Mouse (Mus musculus) kidney, postnatal 0 days (tissue): ENCODE measurements at regions not wholly inside any gene's neighbourhood (a gene's known extent, or its start where the extent isn't known, plus 50 kb on each side); places are given as distances from the start of the nearest gene placed in this dataset.

ENCODE experiments used
- ATAC-seq: fragments of 200-750 bp; cut with Nextera tagmentation; replicated peaks from 2 replicates; pipeline ENCODE4 v1.8.0; 2017; ENCODE audit warnings: low read depth, moderate number of reproducible peaks, moderate TSS enrichment, moderate library complexity; ENCODE audit not compliant: low FRiP score
- DNase-seq: peaks from one replicate; pipeline ENCODE4 v3.0.0-alpha.2; 2016; ENCODE audit warnings: low spot score
- H3K27ac ChIP-seq: fragments of 300-500 bp; sonication (generic); 2 replicates; pipeline ENCODE4 v1.5.1; 2014; ENCODE audit warnings: mild to moderate bottlenecking
- H3K27me3 ChIP-seq: fragments of 300-500 bp; sonication (generic); 2 replicates; pipeline ENCODE4 v1.6.1; 2014; ENCODE audit warnings: low read length, mixed read lengths; ENCODE audit not compliant: insufficient read depth
- H3K36me3 ChIP-seq: fragments of 300-500 bp; sonication (generic); 2 replicates; pipeline ENCODE4 v1.6.1; 2014; ENCODE audit warnings: low read length, mixed read lengths; ENCODE audit not compliant: insufficient read depth
- H3K4me1 ChIP-seq: fragments of 300-500 bp; sonication (generic); replicated peaks from 2 replicates; pipeline ENCODE4 v1.6.1; 2014; ENCODE audit warnings: antibody characterized with exemption, low read length, mixed read lengths; ENCODE audit not compliant: insufficient read depth
- H3K4me2 ChIP-seq: fragments of 300-500 bp; sonication (generic); 2 replicates; pipeline ENCODE4 v1.6.1; 2014; ENCODE audit warnings: mild to moderate bottlenecking, low read length, moderate library complexity, mixed read lengths
- H3K4me3 ChIP-seq: fragments of 300-500 bp; sonication (generic); replicated peaks from 2 replicates; pipeline ENCODE4 v1.5.1; 2014; ENCODE audit warnings: low read depth, low read length
- H3K9ac ChIP-seq: fragments of 300-500 bp; sonication (generic); 2 replicates; pipeline ENCODE4 v1.6.1; 2014; ENCODE audit warnings: low read depth, low read length
- H3K9me3 ChIP-seq: fragments of 300-500 bp; sonication (generic); replicated peaks from 2 replicates; pipeline ENCODE4 v1.6.1; 2016; ENCODE audit warnings: low read length, inconsistent platforms, mixed read lengths
- CTCF ChIP-seq: IDR thresholded peaks from 2 replicates; pipeline ENCODE4 v1.5.1; 2016; ENCODE audit warnings: antibody characterized with exemption, low read depth, mild to moderate bottlenecking, moderate library complexity
- WGBS: fragments of 180-500 bp; shearing (Covaris S2); extraction: QIAGEN DNeasy Blood & Tissue Kit; methylation state at CpG from one replicate; pipeline ENCODE4 v1.1.7; 2014; 5-methylcytosine and 5-hydroxymethylcytosine counted together

DNA sequence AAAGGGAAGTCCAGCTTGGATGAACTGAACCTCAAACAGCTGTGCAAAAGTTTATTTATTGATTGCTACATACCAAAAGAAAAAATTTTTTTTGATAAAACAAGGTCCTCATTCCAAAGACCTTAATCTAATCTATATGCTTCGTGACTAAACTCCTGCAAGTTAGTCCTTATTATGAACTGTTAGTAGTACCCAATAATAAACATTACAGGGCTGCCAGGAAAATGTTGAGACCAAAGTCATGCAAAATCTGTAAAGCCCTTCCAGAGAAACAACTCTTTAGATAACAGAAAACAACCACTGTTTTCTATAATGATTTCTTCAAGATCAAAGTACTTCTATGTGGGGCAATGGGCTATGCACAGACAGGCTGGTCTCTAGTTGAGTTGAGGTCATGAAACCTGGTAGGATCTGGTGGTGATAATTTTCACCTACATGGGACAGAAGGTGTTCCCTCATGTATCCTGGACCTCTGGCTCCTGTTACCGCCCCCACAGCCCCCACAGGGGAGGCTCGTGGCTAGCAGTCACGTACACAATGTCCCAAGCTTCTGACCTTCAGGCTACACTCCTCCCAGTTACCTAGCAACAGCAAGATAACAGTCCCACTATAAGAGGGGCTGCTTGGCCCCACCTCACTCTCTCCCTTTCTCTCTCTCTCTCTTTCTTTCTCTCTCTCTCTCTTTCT, 76.4 kb upstream of the Cep85l start:
- Histone ChIP-seq H3K36me3 (no peaks in the 10 kb centered on the region), H3K4me2 (no peak overlapping the region), H3K27me3 (no peaks in the 10 kb centered on the region), H3K4me1 (no peaks in the 10 kb centered on the region), H3K9me3 (no peaks in the 10 kb centered on the region), H3K27ac (no peak overlapping the region), H3K4me3 (no peak overlapping the region), H3K9ac (no peak overlapping the region)
- TF ChIP-seq CTCF: no peak
- ATAC-seq: no peak
- 59% methylated on average over 4 of the region's 4 CpGs for WGBS
- DNase-seq: no peak

DNA sequence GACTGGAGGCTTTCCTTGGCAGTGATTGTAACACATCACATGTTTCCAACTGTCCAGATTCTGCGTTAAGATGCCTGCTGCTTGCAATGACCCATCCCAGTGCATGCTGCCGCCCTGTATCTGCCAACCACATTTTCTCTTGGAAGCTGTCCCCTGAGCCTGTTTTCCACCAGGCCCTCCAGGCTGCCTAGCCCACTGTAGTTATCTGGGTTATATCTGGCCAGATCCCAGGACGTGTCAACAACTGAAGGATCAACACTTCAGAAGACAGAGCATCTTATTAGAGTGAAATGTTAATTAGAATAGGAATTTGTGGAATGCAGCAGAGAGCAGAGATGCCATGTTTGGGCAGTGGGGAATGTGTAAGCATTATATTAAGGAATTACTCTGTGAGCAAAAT, 65.0 kb upstream of the Cep85l start:
- Histone ChIP-seq H3K36me3 (no peaks in the 10 kb centered on the region), H3K9me3 (no peaks in the 10 kb centered on the region), H3K4me3 (no peak overlapping the region), H3K4me2 (no peak overlapping the region), H3K4me1 (no peaks in the 10 kb centered on the region), H3K9ac (no peak overlapping the region), H3K27ac (no peak overlapping the region), H3K27me3 (no peaks in the 10 kb centered on the region)
- no peak for ATAC-seq
- no peak for TF ChIP-seq CTCF
- no peak for DNase-seq
- 61% methylated on average over 3 of the region's 3 CpGs for WGBS

DNA sequence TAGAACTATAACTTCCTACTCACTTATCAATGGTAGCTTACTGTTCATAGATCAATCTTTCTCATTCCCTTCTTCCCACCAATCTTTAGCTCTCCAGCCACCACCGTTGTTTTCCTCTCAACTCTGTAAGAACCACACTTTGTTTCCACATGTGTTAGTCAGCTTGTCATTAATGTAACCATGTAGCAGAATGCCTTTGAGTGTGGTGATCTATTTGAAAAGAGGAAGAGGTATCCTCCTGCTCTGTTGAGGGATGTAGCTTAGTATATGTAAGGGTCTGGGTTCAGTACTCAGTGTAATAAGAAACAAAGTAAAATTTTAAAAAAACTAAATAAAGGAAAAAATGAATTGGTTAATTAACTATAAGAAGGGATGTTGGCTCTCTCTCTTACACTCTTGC, 63.7 kb upstream of the Cep85l start:
- Histone ChIP-seq H3K36me3 (no peaks in the 10 kb centered on the region), H3K9ac (no peak overlapping the region), H3K4me2 (no peak overlapping the region), H3K4me3 (no peak overlapping the region), H3K9me3 (no peaks in the 10 kb centered on the region), H3K27me3 (no peaks in the 10 kb centered on the region), H3K4me1 (no peaks in the 10 kb centered on the region), H3K27ac (no peak overlapping the region)
- WGBS: 87% methylated on average over 1 of the region's 1 CpGs
- ATAC-seq (no peak), DNase-seq (no peak)
- no peak for TF ChIP-seq CTCF

DNA sequence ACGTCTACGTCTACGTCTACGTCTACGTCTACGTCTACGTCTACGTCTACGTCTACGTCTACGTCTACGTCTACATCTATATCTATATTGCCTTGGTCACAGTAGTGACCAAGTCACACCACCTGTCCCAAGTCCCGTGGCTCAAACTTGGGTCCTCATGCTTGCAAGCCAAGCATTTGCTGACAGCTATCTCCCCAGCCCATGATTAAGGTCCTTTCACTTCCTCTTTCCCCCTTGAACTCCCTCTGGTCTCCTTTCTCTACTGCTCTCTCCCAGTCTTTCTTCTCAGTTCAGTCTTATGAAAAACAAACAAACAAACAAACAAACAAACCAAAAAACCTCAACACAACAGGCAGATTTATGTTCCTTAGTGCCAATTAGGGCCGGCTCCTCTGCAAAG, 63.2 kb upstream of the Cep85l start:
- Histone ChIP-seq H3K4me2 (no peak overlapping the region), H3K36me3 (no peaks in the 10 kb centered on the region), H3K4me3 (no peak overlapping the region), H3K4me1 (no peaks in the 10 kb centered on the region), H3K9ac (no peak overlapping the region), H3K27ac (no peak overlapping the region), H3K9me3 (no peaks in the 10 kb centered on the region), H3K27me3 (no peaks in the 10 kb centered on the region)
- 97% methylated on average over 14 of the region's 14 CpGs for WGBS
- no peak for TF ChIP-seq CTCF
- DNase-seq: no peak
- no peak for ATAC-seq

DNA sequence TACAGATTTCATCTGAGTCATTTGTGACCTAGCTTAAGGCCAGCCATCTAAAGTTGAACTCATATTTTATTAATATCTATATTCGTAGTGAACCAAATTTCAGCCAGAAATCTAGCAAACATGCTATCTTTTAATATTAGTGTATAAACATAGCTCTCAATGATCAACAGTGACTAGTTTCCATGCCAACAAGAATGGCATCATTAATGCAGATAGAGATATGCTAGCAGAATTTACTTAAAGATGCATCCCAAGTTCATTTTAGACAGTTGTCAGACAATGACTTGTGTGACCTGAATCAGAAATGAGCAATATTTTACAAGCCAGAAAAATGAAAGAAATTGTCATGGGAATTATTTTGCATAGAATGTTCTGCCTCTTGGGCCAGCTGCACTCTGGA, 60.5 kb upstream of the Cep85l start:
- no peak for ATAC-seq
- DNase-seq: no peak
- no peak overlapping the region for H3K9ac ChIP-seq
- 88% methylated on average over 1 of the region's 1 CpGs for WGBS
- H3K4me1 ChIP-seq: peaks cover 3% of the 10 kb centered on the region; the same call in 1 of the 2 replicates
- H3K27ac ChIP-seq: no peak overlapping the region
- H3K36me3 ChIP-seq: no peaks in the 10 kb centered on the region
- H3K9me3 ChIP-seq: no peaks in the 10 kb centered on the region
- no peaks in the 10 kb centered on the region for H3K27me3 ChIP-seq
- H3K4me2 ChIP-seq: no peak overlapping the region
- no peak overlapping the region for H3K4me3 ChIP-seq
- TF ChIP-seq CTCF: no peak

DNA sequence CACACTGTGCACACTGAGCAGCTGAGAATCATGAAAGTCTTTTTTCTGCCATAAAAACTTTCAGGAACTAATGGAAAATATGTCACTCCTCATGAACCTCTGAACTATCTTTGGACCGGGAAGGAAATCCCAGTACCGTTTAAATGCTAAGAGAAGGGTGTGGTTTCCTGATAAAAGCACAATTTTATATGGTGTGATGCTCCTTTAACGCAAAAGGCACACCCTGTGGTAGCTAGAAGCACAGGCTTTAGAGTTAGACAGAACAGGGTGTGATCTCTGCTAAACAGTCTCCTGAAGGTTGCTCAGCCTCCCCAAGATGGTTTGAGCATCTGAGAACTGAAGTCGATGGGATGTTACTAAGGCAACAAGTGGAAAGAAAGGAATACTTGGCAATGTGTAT, 58.6 kb upstream of the Cep85l start:
- Histone ChIP-seq H3K36me3 (no peaks in the 10 kb centered on the region), H3K9me3 (no peaks in the 10 kb centered on the region), H3K27ac (no peak overlapping the region), H3K27me3 (no peaks in the 10 kb centered on the region), H3K4me1 (peaks cover 8% of the 10 kb centered on the region), H3K4me3 (no peak overlapping the region), H3K4me2 (no peak overlapping the region), H3K9ac (no peak overlapping the region)
- TF ChIP-seq CTCF: no peak
- DNase-seq: peak; percentile 63
- 52% methylated on average over 4 of the region's 4 CpGs for WGBS
- no peak for ATAC-seq

DNA sequence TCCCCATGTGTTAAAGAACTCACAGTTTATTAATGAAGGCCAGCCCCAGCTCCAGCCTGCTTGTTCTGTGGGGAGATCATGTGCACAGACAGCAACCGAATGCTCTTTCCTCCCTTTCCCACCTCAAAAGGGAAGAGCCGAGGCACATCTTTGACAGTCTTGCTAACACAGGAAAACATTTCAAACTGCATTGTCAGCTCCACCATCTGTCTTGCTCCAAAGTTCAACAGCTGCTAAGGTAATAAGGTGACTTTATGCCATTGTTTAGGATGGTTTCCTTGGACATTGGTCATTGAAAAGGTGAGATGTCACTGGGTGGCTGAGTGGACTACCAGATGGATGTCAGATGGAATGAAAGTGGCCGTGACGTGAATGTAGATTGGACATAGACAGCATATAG, 58.0 kb upstream of the Cep85l start:
- DNase-seq (no peak), ATAC-seq (no peak)
- no peaks in the 10 kb centered on the region for H3K9me3 ChIP-seq
- no peak overlapping the region for H3K9ac ChIP-seq
- TF ChIP-seq CTCF: no peak
- H3K4me1 ChIP-seq: peaks cover 8% of the 10 kb centered on the region
- no peaks in the 10 kb centered on the region for H3K27me3 ChIP-seq
- H3K36me3 ChIP-seq: no peaks in the 10 kb centered on the region
- no peak overlapping the region; the same call in 1 of the 2 replicates for H3K27ac ChIP-seq
- 64% methylated on average over 4 of the region's 4 CpGs for WGBS
- H3K4me2 ChIP-seq: no peak overlapping the region
- H3K4me3 ChIP-seq: no peak overlapping the region
